ENCODE assay signal across 8 mouse cellular contexts in genomic region chr2:154655878-154656414, GRCm38 (mm10). TPM values are rescaled to one million over a fixed set of nuclear protein-coding genes. Genes with fewer than 3 reads are reported as not detected.
DNase-seq lines count a peak whose midpoint lies in the region; ATAC-seq and TF ChIP-seq lines count a peak whose summit lies in the region.

No protein-coding gene starts in this region.

- no peak overlapping the region for H3K9ac ChIP-seq in heart, postnatal 0 days (replicated peaks; ENCODE audit: low read depth, low read length)
- H3K9ac ChIP-seq in hindbrain, embryonic 14.5 days, result peak overlapping the region; percentile 92

- peak overlapping the region; percentile 4; the same call in 1 of the 2 replicates for H3K27ac ChIP-seq in heart, postnatal 0 days (ENCODE audit: low read depth)
- H3K27ac ChIP-seq in hindbrain, embryonic 14.5 days, result 0 out of 2 replicates have a peak overlapping the region, but pooled peaks have one; percentile 12
- peak overlapping the region; percentile 38 for H3K27ac ChIP-seq in macrophage

- no peak for DNase-seq in heart, postnatal 0 days (ENCODE audit: low spot score)
- no peak for DNase-seq in heart, adult 18-20 months
- DNase-seq in c-Kit-positive CD71-positive TER-119-positive erythroid progenitor cells, embryonic 14.5 days (ENCODE audit: low spot score), result peak; percentile 34
- no peak for DNase-seq in hindbrain, embryonic 14.5 days (ENCODE audit: low spot score)
- no peak for DNase-seq in ovary, postnatal 10 days (ENCODE audit: low spot score)
- DNase-seq in cerebellum, adult 9-10 months, result no peak

- H3K4me3 ChIP-seq in heart, postnatal 0 days (ENCODE audit: low read depth, low read length), result peak overlapping the region; percentile 93; the same call in 1 of the 2 replicates
- H3K4me3 ChIP-seq in hindbrain, embryonic 14.5 days (replicated peaks; ENCODE audit: low read length), result no peak overlapping the region
- no peak overlapping the region for H3K4me3 ChIP-seq in macrophage (ENCODE audit: inconsistent target)

- H3K79me2 ChIP-seq in macrophage (ENCODE audit: inconsistent target), result peaks cover 39% of the 10 kb centered on the region

- no peaks in the 10 kb centered on the region for H3K27me3 ChIP-seq in heart, postnatal 0 days (ENCODE audit: control insufficient read depth, insufficient read depth, low read length)
- H3K27me3 ChIP-seq in hindbrain, embryonic 14.5 days (ENCODE audit: control insufficient read depth, insufficient read depth, low read length), result no peaks in the 10 kb centered on the region

- H3K36me3 ChIP-seq in heart, postnatal 0 days (replicated peaks; ENCODE audit: control insufficient read depth, insufficient read depth, low read length), result 0 out of 2 replicates have a peak, but pooled peaks cover 6% of the 10 kb centered on the region
- peaks cover 7% of the 10 kb centered on the region; the same call in 1 of the 2 replicates for H3K36me3 ChIP-seq in hindbrain, embryonic 14.5 days (replicated peaks; ENCODE audit: control insufficient read depth, insufficient read depth)
- 0 out of 2 replicates have a peak, but pooled peaks cover 7% of the 10 kb centered on the region for H3K36me3 ChIP-seq in macrophage (ENCODE audit: inconsistent target)

- WGBS in heart, postnatal 0 days, result 81% methylated on average over 2 of the region's 2 CpGs
- WGBS in hindbrain, embryonic 14.5 days, result 87% methylated on average over 2 of the region's 2 CpGs
- 7% methylated on average over 2 of the region's 2 CpGs for WGBS in macrophage (ENCODE audit: missing documents)

- H3K4me1 ChIP-seq in heart, postnatal 0 days (ENCODE audit: control insufficient read depth, insufficient read depth), result peaks cover 19% of the 10 kb centered on the region
- peaks cover 25% of the 10 kb centered on the region for H3K4me1 ChIP-seq in hindbrain, embryonic 14.5 days (replicated peaks; ENCODE audit: control insufficient read depth, insufficient read depth, low read length)

- no peak for ATAC-seq in heart, postnatal 0 days (ENCODE audit: insufficient read depth, low read depth)
- ATAC-seq in hindbrain, embryonic 14.5 days (ENCODE audit: low FRiP score), result no peak
- no peak for ATAC-seq in megakaryocyte progenitor cell, adult 5-6 weeks (replicated peaks; ENCODE audit: poor library complexity)

- no peak for TF ChIP-seq CTCF in heart, postnatal 0 days (IDR thresholded peaks at IDR 0.05; ENCODE audit: low read depth)

- peak overlapping the region; percentile 58; the same call in 1 of the 2 replicates for H3K4me2 ChIP-seq in heart, postnatal 0 days (ENCODE audit: low read depth, low read length)
- H3K4me2 ChIP-seq in hindbrain, embryonic 14.5 days (replicated peaks), result peak overlapping the region; percentile 55

- H3K9me3 ChIP-seq in heart, postnatal 0 days (replicated peaks; ENCODE audit: control insufficient read depth, low read length), result no peaks in the 10 kb centered on the region
- H3K9me3 ChIP-seq in hindbrain, embryonic 14.5 days (ENCODE audit: control insufficient read depth, low read length), result no peaks in the 10 kb centered on the region

- TF ChIP-seq EP300 in heart, postnatal 0 days (IDR thresholded peaks at IDR 0.05; ENCODE audit: low read depth), result no peak

RNA-seq across cellular contexts. Expression of gene Chmp4b, which starts 4.4 kb away (rescaled TPM):
- 75.6 and 80.7 TPM in 2 replicates for total RNA-seq in heart, postnatal 0 days (2014; rRNA removed; ENCODE audit: low replicate concordance)
- 20.1 and 23.5 TPM in 2 replicates for polyA plus RNA-seq in heart, postnatal 0 days (2015; fragmentation: Nextera tagmentation; extraction: Ambion mirVana)
- total RNA-seq in heart, adult 18-20 months (2021), result 100 to 1,000 TPM; 114 to 121 TPM
- polyA plus RNA-seq in hindbrain, embryonic 14.5 days (2014; fragmentation: Nextera tagmentation; extraction: Ambion mirVana), result 23.2 and 23.4 TPM in 2 replicates
- 100 to 1,000 TPM in 8 of 26 experiments, 10 to 100 TPM in 18; 42.4 to 191 (median 87.5) TPM for total RNA-seq in macrophage (2018; cell fraction: chromatin; rRNA removed)
- 100 to 1,000 TPM; 304 to 534 (median 451) TPM for total RNA-seq in macrophage (2018; cell fraction: cytosol; rRNA removed)
- total RNA-seq in macrophage (2018; cell fraction: nucleus; rRNA removed), result 100 to 1,000 TPM in 24 of 26 experiments, 10 to 100 TPM in 2; 82.1 to 276 (median 202) TPM
- 337 to 461 TPM (median 343 TPM) in 3 replicates for polyA plus RNA-seq in macrophage (2018)
- total RNA-seq in megakaryocyte progenitor cell, adult 5-6 weeks (2015), result 81.2 and 89.4 TPM in 2 replicates
- total RNA-seq in megakaryocyte progenitor cell, adult 5-6 weeks (2017), result 103 and 120 TPM in 2 replicates

RNA-seq across cellular contexts. Expression of gene 4930519P11Rik, which starts 42.7 kb away (rescaled TPM):
- total RNA-seq in heart, postnatal 0 days (2014; rRNA removed; ENCODE audit: low replicate concordance), result not detected in 2 replicates
- polyA plus RNA-seq in heart, postnatal 0 days (2015; fragmentation: Nextera tagmentation; extraction: Ambion mirVana), result not detected in 2 replicates
- total RNA-seq in heart, adult 18-20 months (2021), result under 1 TPM in 1 of 2 experiments, not detected in 1; 0.60 TPM
- polyA plus RNA-seq in hindbrain, embryonic 14.5 days (2014; fragmentation: Nextera tagmentation; extraction: Ambion mirVana), result 0.47 and 0.59 TPM in 2 replicates
- not detected for total RNA-seq in macrophage (2018; cell fraction: chromatin; rRNA removed)
- not detected for total RNA-seq in macrophage (2018; cell fraction: cytosol; rRNA removed)
- total RNA-seq in macrophage (2018; cell fraction: nucleus; rRNA removed), result not detected
- polyA plus RNA-seq in macrophage (2018), result not detected in 3 replicates
- total RNA-seq in megakaryocyte progenitor cell, adult 5-6 weeks (2015), result 0.54 TPM in 1 of 2 replicates, not detected in the other
- not detected in 2 replicates for total RNA-seq in megakaryocyte progenitor cell, adult 5-6 weeks (2017)

RNA-seq across cellular contexts. Expression of gene Zfp341, which starts 42.8 kb away (rescaled TPM):
- 1.1 and 4.4 TPM in 2 replicates for total RNA-seq in heart, postnatal 0 days (2014; rRNA removed; ENCODE audit: low replicate concordance)
- polyA plus RNA-seq in heart, postnatal 0 days (2015; fragmentation: Nextera tagmentation; extraction: Ambion mirVana), result 0.40 and 0.54 TPM in 2 replicates
- total RNA-seq in heart, adult 18-20 months (2021), result 1 to 10 TPM; 2.6 to 2.8 TPM
- polyA plus RNA-seq in hindbrain, embryonic 14.5 days (2014; fragmentation: Nextera tagmentation; extraction: Ambion mirVana), result 2.0 and 2.4 TPM in 2 replicates
- total RNA-seq in macrophage (2018; cell fraction: chromatin; rRNA removed), result 1 to 10 TPM in 21 of 26 experiments, under 1 TPM in 5; 0.65 to 4.3 (median 2.9) TPM
- 1 to 10 TPM in 20 of 26 experiments, under 1 TPM in 6; 0.56 to 1.9 (median 1.5) TPM for total RNA-seq in macrophage (2018; cell fraction: cytosol; rRNA removed)
- 1 to 10 TPM in 23 of 26 experiments, under 1 TPM in 3; 0.67 to 4.0 (median 2.2) TPM for total RNA-seq in macrophage (2018; cell fraction: nucleus; rRNA removed)
- 1.6 to 1.9 TPM (median 1.8 TPM) in 3 replicates for polyA plus RNA-seq in macrophage (2018)
- total RNA-seq in megakaryocyte progenitor cell, adult 5-6 weeks (2015), result 3.3 and 4.0 TPM in 2 replicates
- total RNA-seq in megakaryocyte progenitor cell, adult 5-6 weeks (2017), result 1.2 and 2.3 TPM in 2 replicates

RNA-seq across cellular contexts. Expression of gene Pxmp4, which starts 52.4 kb away (rescaled TPM):
- total RNA-seq in heart, postnatal 0 days (2014; rRNA removed; ENCODE audit: low replicate concordance), result 29.4 and 97.5 TPM in 2 replicates
- 40.0 and 42.7 TPM in 2 replicates for polyA plus RNA-seq in heart, postnatal 0 days (2015; fragmentation: Nextera tagmentation; extraction: Ambion mirVana)
- 10 to 100 TPM; 22.6 to 25.6 TPM for total RNA-seq in heart, adult 18-20 months (2021)
- polyA plus RNA-seq in hindbrain, embryonic 14.5 days (2014; fragmentation: Nextera tagmentation; extraction: Ambion mirVana), result 17.3 and 18.5 TPM in 2 replicates
- total RNA-seq in macrophage (2018; cell fraction: chromatin; rRNA removed), result 10 to 100 TPM in 2 of 26 experiments, 1 to 10 TPM in 18, under 1 TPM in 4, not detected in 2; 0.25 to 13.3 (median 2.5) TPM
- 10 to 100 TPM in 11 of 26 experiments, 1 to 10 TPM in 15; 5.3 to 15.6 (median 9.6) TPM for total RNA-seq in macrophage (2018; cell fraction: cytosol; rRNA removed)
- 10 to 100 TPM in 1 of 26 experiments, 1 to 10 TPM in 24, under 1 TPM in 1; 0.79 to 10.3 (median 3.3) TPM for total RNA-seq in macrophage (2018; cell fraction: nucleus; rRNA removed)
- polyA plus RNA-seq in macrophage (2018), result 9.5 to 12.3 TPM (median 11.9 TPM) in 3 replicates
- 14.6 and 14.9 TPM in 2 replicates for total RNA-seq in megakaryocyte progenitor cell, adult 5-6 weeks (2015)
- 9.2 and 10.7 TPM in 2 replicates for total RNA-seq in megakaryocyte progenitor cell, adult 5-6 weeks (2017)
